Mouse (Mus musculus) bone marrow, adult 2 months (tissue): ENCODE data around the gene Mier3. TPM values are rescaled to one million over a fixed set of nuclear protein-coding genes. Genes with fewer than 3 reads are reported as not detected.

Source experiments
- H3K27ac ChIP-seq: fragments of 200-500 bp; 2 replicates; pipeline ENCODE4 v1.5.1; 2012; ENCODE audit warnings: low read depth, mild to moderate bottlenecking, control low read depth, inconsistent platforms, low read length; ENCODE audit not compliant: control insufficient read depth, poor library complexity, insufficient read depth
- H3K4me1 ChIP-seq: fragments of 200-500 bp; 2 replicates; pipeline ENCODE4 v1.6.1; 2011; ENCODE audit warnings: low read length; ENCODE audit not compliant: control insufficient read depth, insufficient read depth
- H3K4me3 ChIP-seq: fragments of 200-500 bp; replicated peaks from 2 replicates; pipeline ENCODE3; 2011; ENCODE audit warnings: mild to moderate bottlenecking, low read depth, low read length, control low read depth; ENCODE audit not compliant: control insufficient read depth
- CTCF ChIP-seq: fragments of 200-500 bp; IDR thresholded peaks from 2 replicates; pipeline ENCODE4 v1.5.1; 2011; ENCODE audit warnings: low read length, control low read depth; ENCODE audit not compliant: control insufficient read depth, insufficient read depth
- POLR2A ChIP-seq: fragments of 200-500 bp; IDR thresholded peaks from 2 replicates; pipeline ENCODE4 v1.6.1; 2011; ENCODE audit warnings: low read depth, mild to moderate bottlenecking, control low read depth, low read length, borderline replicate concordance; ENCODE audit not compliant: control insufficient read depth
- WGBS: fragments of 180-500 bp; shearing (Covaris S2); methylation state at CpG from one replicate; pipeline ENCODE4 v1.1.7; 2018; 5-methylcytosine and 5-hydroxymethylcytosine counted together
- polyA plus RNA-seq: library from polyadenylated mRNA; stranded (reverse); fragments of >200 nt; gene quantifications from 2 replicates; pipeline ENCODE4 v1.2.4, GENCODE M21; 2011; ENCODE audit warnings: low replicate concordance; ENCODE audit not compliant: missing spikeins, insufficient read depth, insufficient read length

The Mier3 gene
- polyA plus RNA-seq, 1 experiment: 22.4 TPM

DNA sequence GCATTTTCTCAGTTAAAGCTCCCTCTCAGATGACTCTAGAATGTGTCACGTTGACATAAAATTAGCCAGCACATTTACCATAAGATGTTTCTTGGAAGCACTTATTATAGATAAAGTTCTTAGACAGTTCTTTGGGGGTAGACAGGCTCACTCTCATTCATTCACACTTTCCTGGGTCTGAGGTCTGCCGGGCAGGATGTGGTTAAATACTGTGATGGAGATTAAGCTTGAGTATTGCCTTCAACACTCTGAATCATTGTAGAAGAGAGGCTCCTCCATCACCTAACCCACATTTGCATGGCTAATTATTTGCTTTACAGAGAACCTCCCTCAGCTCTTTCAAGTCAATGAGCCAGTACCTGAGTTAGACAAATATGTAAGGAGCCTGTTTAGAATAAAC lies 24.9 kb upstream of the Mier3 start:
- WGBS: 5% methylated on average over 2 of the region's 2 CpGs
- no peak overlapping the region for H3K4me3 ChIP-seq
- peaks cover 6% of the 10 kb centered on the region for H3K4me1 ChIP-seq
- no peak for TF ChIP-seq POLR2A
- TF ChIP-seq CTCF: no peak
- H3K27ac ChIP-seq: no peak overlapping the region; the same call in 1 of the 2 replicates

DNA sequence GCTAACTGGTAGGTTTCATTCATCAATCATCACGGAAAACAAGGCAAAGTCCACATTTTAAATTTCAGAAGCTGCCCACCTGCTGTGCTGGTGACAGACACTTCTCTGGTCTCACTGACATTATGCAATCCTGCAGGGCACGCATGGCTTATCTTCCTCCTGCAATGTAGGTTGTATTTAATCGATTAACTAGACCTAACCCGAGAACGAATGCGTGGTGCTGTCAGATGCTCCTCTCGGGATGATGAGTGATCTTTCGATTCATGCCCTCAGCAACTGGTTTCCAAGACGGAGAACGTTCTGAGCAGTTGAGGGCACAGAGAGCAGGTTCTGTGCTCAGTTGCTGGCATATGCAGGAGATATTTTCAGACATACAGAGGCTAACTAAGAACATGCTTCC lies 24.5 kb upstream of the Mier3 start:
- WGBS: 32% methylated on average over 10 of the region's 10 CpGs
- H3K4me1 ChIP-seq: peaks cover 6% of the 10 kb centered on the region
- no peak for TF ChIP-seq CTCF
- no peak for TF ChIP-seq POLR2A
- peak overlapping the region; percentile 61 for H3K27ac ChIP-seq
- H3K4me3 ChIP-seq: peak overlapping the region; percentile 21

GRCm38 (mm10) chr13:111656769-111657168 lies 24.0 kb upstream of the Mier3 start:
- Histone ChIP-seq H3K4me3 (no peak overlapping the region), H3K4me1 (peaks cover 6% of the 10 kb centered on the region), H3K27ac (no peak overlapping the region)
- WGBS: 33% methylated on average over 3 of the region's 3 CpGs
- TF ChIP-seq POLR2A (no peak), CTCF (no peak)

GRCm38 (mm10) chr13:111658501-111659280 lies 22.1 kb upstream of the Mier3 start:
- Histone ChIP-seq H3K27ac (no peak overlapping the region), H3K4me1 (peaks cover 6% of the 10 kb centered on the region), H3K4me3 (no peak overlapping the region)
- no peak for TF ChIP-seq CTCF
- TF ChIP-seq POLR2A: no peak
- 74% methylated on average over 12 of the region's 12 CpGs for WGBS

DNA sequence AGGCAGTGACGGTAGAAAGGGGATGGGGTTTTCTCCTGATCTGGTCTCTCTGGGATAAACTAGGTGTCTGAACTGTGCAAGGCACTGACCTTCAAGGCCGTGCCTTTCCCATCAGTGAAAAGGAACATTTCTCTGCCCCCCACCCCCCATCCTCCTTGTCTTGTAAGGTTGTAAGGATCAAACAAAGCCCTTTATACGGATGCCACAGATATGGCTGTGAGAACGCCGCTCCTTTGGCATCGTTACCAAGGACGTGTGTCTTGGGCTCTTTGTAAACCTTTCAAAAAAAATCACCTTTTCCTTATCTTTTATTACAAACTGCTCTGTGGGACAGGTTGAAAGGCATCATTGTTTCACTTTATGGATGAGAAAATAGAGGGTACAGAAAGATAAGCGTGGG lies 21.3 kb upstream of the Mier3 start:
- H3K4me3 ChIP-seq: no peak overlapping the region
- 88% methylated on average over 8 of the region's 8 CpGs for WGBS
- no peak overlapping the region for H3K27ac ChIP-seq
- TF ChIP-seq CTCF (no peak), POLR2A (no peak)
- H3K4me1 ChIP-seq: peaks cover 6% of the 10 kb centered on the region

DNA sequence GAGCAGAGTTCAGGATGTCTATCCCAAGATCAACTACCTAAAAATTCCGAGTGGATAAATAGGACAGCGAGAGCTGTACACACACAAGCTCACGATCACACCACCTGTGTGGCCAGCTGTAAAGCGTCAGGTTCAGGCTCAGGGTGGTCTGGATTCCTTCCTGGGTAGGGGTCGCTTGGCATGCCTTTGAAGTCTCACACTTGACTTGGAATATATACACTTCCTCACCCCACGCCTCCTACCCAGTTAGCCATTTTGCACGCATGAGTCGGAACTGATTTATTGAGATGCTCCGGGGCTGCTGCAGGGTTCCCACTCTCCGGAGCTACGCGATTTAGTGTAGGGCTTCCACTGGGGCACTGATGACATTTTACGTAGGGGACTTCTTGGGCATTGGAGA lies 20.7 kb upstream of the Mier3 start:
- H3K4me1 ChIP-seq: peaks cover 6% of the 10 kb centered on the region
- no peak overlapping the region for H3K27ac ChIP-seq
- H3K4me3 ChIP-seq: no peak overlapping the region
- 89% methylated on average over 13 of the region's 13 CpGs for WGBS
- TF ChIP-seq POLR2A: no peak
- no peak for TF ChIP-seq CTCF

GRCm38 (mm10) chr13:111660556-111660955 lies 20.2 kb upstream of the Mier3 start:
- Histone ChIP-seq H3K4me3 (no peak overlapping the region), H3K4me1 (peaks cover 5% of the 10 kb centered on the region), H3K27ac (no peak overlapping the region)
- WGBS: 60% methylated on average over 3 of the region's 3 CpGs
- TF ChIP-seq CTCF (no peak), POLR2A (no peak)

DNA sequence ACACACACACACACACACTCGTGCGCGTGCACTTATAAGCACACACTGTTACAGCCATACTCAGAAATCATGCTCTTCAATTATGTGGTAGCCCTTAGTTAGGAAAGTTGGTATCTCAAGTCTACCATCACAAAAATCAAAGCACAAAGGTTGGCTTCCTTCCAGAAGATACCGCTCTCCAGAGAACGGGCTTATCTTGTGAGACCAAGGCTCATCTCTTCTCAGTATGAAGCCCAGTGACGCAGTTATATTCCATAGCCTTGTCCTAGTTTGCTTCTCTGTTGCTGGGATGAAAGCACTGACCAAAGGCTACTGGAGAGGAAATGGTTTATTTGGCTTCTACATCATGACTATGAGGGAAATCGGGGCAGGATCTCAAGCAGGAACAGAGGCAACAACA lies 12.8 kb upstream of the Mier3 start:
- H3K27ac ChIP-seq: no peak overlapping the region
- WGBS: 84% methylated on average over 7 of the region's 7 CpGs
- no peaks in the 10 kb centered on the region; the same call in 1 of the 2 replicates for H3K4me1 ChIP-seq
- TF ChIP-seq POLR2A (no peak), CTCF (no peak)
- H3K4me3 ChIP-seq: no peak overlapping the region
